Mouse (Mus musculus): ENCODE measurements at regions not wholly inside any gene's neighbourhood (a gene's known extent, or its start where the extent isn't known, plus 50 kb on each side); places are given as distances from the start of the nearest gene placed in this dataset.

DNA sequence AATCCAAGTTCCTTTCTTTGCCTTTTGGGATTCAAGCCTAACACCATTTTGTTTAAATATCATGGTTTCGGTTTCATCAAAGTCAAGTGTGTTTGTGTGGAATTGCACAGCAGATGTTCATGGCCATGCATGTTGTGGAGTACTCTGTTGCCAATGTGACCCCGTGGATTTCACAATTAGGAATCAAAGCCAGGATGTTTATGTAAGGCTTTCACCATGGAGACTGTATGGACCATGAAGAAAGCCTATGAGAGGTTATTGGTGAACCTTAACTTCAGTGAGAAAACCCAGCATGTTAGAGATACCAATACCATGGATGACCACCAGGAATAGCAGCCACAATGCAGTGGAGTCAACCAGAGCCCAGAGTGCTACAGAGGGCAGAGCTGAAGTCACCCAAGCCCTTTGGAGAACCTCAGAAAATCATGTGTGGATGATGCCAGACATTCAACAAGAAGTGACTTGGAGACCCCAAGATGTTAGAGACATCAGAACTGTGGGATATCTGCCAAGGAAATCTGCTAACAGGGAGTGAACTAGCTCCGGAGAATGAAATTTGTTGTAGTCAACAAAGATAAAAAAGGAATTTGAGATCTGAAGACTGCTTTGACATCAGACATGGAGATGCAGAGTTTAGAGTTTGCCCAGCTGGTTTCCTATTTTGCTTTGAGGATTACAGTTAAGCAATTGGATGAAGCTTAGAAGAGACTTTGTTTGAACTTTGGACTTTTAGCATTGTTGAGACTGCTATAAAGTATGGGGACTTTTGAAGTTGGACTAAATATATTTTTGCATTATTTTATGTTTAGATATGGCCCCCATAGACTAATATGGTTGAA, 615.3 kb downstream of the Tmem182 start:
- TF ChIP-seq CTCF (IDR thresholded peaks at IDR 0.05; ENCODE audit: insufficient read depth, low read depth, low read length): no peak
- TF ChIP-seq POLR2A (IDR thresholded peaks at IDR 0.05; ENCODE audit: insufficient read depth, low read depth, low read length): no peak
